Mouse (Mus musculus): ENCODE data around the gene Tubb4b. TPM values are rescaled to one million over a fixed set of nuclear protein-coding genes. Genes with fewer than 3 reads are reported as not detected.

Tubb4b gene
- 141 and 191 TPM in 2 replicates for polyA plus RNA-seq (2015; fragmentation: Nextera tagmentation; extraction: Ambion mirVana)

DNA sequence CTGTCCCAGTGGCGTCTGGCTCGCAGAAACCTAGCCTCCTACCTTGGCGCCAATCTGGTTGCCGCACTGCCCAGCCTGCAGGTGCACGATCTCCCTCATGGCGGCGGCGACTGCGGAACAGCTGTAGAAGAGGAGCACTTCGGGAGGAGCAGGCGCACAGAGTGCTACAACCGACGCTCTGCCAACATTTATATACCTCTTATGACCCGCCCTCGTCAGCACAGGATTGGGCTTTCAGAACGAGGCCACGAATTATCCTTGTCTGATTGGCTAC, at the start of gene Tubb4b:
Gene Tubb4b, minus strand, starts transcription at position 211 of the 274 bp plus-strand sequence.

DNA sequence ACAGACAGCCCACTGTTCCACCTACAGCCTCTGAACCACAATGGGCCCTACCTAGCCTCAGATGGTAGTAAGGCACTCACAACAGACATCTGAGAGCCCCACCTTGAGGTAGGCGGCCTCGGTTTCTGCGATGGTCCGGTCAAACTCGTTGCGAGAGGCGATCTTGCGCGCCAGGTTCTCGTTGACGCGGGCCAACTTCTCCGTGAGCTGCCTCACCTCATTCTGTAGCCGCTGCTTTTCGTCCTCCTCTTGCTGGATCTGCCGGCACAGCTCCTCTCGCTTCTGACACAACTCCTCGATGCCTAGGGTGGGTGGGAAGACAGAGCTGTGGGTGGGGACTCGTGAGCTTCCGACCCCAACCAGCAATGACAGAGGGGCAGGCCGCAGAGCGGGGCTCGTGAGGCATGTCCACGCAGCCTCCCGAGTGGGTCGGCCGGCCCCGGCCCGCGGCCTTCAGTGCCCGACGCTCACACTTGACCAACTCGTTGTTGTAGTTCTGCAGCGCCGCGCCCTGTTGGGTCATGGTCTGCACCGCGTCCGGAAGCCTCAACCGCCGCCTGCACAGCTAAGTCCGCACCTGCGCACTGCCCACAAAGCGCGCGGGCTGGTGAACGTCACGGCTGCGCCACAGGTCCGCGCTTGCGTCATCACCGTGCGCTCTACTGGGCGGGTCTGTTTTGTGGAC, 47.5 kb upstream of the Tubb4b start, which contains the start of the genes Ssna1 and Anapc2:
Gene Ssna1, minus strand, starts transcription at position 612 of the 685 bp plus-strand sequence.
Gene Anapc2, plus strand, starts transcription at position 652 of the 685 bp plus-strand sequence.

DNA sequence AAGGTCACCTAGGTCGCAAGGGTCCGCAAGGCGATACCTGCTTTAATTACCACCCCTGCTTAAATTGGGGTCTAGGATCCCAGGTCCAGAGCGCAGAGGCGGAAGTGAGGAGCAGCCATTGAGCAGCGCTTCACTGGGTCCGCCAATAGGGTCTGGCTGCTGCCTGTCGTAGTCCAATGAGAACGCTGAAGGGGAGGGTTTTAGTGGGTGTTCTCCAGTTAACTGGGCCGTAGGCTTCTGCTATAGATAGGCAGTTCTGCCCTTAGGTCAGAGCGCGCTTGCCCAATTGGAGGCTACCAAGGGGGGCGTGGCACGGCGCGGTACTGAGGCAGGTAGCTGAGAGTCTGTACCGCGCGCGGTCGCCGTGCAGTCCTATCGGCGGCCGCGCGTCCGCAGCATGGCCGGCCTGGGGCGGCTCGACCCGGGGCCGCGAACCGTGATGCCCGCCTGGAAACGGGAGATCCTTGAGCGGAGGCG, 37.8 kb upstream of the Tubb4b start, which contains the start of gene Tprn:
Gene Tprn, plus strand, starts transcription at position 328 of the 477 bp plus-strand sequence.

DNA sequence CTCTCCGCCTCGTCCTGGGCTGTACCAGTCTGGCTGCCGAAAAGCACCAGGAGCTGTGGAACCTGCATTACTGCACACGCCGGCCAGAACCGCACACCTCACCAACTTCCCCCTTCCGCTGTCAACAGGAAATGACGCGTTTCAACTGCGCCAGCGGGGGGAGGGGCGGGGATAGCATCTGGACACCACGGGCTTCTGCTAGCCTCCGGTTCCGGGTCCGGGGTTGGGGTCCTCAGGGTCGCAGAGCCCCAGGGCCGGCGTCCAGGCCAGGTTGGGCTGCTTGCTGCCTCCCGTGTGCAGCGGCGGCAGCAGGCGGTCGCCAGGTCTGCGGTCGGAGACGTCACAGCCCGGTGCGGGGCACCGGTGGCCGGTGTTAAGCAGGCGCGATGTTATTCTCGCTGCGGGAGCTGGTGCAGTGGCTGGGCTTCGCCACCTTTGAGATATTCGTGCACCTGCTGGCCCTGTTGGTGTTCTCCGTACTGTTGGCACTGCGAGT, 30.8 kb upstream of the Tubb4b start, which contains the start of gene Tmem203:
Gene Tmem203, plus strand, starts transcription at position 156 of the 496 bp plus-strand sequence.

DNA sequence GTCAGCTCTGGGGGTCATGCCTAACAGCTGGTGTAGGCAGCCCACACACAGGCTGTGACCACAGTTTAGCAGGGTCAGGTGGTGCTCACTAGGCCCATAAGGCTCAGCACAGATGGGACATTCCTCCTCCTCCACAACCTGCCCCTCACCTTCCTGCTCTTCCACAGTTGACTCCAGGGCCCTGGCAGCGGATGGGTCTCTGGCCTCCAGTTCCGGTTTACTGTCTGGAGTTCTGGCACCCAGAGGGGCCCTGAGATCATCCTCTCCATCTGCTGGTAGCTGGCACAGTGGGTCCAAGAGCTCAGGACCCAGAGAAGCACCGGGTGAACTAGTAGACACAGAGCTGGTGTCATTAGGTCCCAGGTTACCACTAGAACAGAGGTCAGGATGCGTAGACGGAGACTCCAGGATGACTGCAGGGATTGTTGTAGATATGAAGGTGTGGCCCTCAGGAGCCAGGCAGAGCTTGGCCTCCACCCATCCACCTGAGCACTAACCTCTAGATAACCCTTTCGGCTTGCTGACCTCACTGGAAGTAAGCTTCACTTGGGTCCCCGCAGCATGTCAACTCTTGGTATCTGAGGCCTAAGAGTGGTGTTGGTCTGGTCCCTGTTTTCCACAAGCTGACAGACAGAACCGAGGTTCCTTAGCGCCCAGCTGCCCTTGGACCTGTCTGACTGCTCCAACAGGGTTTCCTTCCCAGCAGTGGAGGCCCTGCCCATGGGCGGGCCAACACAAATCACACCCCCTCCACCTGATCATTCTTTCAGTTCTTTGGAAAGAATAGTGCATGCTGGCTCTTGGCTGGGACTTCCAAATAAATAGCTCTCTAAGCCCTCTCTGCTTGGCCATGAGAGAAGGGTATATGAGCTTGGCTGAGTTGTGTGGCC, 21.9 kb upstream of the Tubb4b start, which contains the start of gene AL732309.1:
Gene AL732309.1, minus strand, starts transcription at position 681 of the 890 bp plus-strand sequence.

DNA sequence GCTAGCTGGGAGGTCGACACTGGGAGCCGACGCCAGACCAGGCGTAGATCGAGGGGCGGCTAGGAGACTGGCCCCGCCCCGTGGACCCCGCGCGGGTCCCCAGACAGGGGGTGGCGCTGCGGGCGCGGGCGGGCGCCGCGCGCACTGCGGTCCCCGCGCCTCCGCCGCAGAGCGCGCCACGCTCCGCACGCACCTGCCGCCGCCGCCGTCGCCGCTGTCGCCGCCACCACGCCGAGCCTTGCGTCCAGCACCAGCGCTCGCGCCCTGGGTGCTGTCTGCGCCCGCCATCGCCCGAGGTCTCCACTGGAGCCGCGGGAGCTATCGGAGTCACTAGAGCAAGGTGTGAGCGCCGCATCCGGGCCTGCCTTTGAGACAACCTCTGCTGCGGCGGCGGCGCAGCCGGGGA, 17.6 kb upstream of the Tubb4b start, which contains the start of the genes Rnf208 and Cysrt1:
Gene Rnf208, plus strand, starts transcription at position 155 of the 406 bp plus-strand sequence.
Gene Cysrt1, minus strand, starts transcription at position 352 of the 406 bp plus-strand sequence.

DNA sequence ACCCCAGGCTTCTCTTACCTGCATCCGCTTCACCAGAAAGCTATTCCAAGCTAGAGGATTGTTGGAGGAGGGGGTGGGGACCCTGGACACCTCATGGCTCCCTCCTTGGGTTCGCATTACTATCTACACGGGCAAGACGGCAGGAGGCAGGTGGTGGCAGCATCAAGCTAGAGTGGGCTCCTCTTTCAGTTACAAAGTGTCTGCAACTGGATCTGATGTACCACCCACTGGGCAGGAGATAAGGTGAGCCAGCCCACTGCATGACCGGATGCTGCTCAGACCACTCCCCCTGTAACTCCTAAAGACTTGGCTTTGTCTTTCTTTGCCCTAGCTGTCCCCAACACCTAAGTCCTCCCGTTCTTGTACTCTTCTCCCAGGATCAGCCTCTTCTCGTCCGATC, 12.1 kb upstream of the Tubb4b start, which contains the start of gene Rnf224:
Gene Rnf224, minus strand, starts transcription at position 174 of the 400 bp plus-strand sequence.

DNA sequence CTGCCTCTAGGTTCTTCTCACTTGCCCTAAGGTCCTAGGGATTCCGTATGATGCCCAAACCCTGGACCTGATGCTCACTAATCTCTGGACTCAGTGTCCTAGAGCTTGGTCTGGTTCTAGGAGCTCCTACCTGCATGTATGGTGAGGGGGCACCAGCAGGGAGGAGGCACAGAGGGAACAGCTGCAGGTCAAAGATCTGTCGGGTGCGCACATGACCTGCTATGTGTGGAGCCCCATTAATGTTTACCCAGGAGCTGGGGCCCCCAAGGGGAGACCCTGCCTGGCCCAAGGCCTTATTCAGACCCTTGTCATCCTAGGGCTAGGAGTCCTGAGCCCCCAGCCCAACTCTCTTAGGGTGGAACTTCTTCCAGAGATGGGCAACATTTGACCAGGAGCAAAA, 9.5 kb upstream of the Tubb4b start, which contains the start of gene Slc34a3:
Gene Slc34a3, minus strand, starts transcription at position 315 of the 400 bp plus-strand sequence.

DNA sequence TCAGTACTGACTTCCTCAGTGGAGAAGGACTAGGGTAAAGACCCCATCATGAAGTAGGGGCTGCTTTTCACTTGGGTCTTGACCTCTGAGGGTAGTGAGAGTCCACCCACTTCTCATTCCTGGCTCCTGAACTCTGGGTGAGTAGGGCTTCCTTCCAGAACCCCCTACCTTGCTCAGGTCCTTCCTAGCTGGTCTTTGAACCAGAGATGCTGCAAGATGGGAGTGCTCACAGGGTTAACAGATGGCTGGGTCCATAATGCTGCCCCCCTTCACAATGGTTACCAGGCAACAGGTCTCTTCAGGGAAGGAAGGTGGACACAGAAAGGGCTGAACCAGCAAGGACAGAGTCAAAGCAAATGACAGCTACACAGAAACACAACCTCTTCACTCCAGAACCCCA, 6.1 kb downstream of the Tubb4b start, which contains the start of gene Fam166a:
Gene Fam166a, plus strand, starts transcription at position 301 of the 400 bp plus-strand sequence.

DNA sequence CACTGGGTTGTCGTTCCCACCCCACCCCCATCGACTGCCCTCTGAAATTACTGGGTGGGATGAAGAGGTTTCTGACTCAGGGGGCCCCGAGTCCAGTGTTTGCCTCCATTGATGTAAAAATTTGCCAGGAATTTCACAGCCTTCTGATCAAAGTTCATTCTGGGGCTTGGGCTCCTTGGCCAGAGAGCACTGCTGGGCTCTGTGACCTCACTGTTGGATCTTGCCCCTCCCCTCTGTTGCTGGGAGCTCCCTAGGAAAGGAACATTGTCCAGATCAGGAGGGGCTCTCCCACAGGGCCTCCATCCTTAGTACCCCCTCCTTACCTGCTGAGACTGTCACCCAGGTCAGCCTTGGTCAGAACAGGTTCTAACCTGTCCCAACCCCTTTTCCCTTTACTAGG, 10.1 kb downstream of the Tubb4b start, which contains the start of gene Stpg3:
Gene Stpg3, minus strand, starts transcription at position 194 of the 400 bp plus-strand sequence.

DNA sequence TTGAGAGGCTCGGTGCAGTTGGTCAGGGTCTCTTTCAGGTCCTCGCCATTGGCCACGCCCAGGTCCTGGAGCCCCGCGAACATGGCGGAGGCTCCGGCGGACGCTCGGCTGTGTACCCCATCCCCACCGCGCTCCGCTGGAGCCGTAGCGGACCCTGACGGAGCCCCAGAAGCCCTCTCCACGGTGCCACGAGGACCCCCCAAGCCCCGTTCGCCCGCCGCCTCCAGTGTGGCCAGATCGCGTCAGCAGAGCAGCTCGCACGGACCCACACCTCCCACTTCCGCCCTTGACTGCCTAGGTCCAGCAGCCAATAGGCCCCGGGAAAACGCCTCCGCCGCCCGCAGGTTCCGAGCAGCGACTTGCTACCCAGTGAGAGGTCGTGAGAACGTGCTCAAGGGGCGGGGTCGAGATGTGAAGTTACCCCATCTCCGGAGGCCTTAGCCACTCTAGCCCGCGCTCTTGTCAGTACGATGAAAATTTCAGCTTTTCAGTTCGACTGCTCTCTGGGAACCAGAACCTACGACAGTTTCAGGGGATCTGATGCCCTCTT, 13.3 kb downstream of the Tubb4b start, which contains the start of gene Nelfb:
Gene Nelfb, minus strand, starts transcription at position 369 of the 550 bp plus-strand sequence.

DNA sequence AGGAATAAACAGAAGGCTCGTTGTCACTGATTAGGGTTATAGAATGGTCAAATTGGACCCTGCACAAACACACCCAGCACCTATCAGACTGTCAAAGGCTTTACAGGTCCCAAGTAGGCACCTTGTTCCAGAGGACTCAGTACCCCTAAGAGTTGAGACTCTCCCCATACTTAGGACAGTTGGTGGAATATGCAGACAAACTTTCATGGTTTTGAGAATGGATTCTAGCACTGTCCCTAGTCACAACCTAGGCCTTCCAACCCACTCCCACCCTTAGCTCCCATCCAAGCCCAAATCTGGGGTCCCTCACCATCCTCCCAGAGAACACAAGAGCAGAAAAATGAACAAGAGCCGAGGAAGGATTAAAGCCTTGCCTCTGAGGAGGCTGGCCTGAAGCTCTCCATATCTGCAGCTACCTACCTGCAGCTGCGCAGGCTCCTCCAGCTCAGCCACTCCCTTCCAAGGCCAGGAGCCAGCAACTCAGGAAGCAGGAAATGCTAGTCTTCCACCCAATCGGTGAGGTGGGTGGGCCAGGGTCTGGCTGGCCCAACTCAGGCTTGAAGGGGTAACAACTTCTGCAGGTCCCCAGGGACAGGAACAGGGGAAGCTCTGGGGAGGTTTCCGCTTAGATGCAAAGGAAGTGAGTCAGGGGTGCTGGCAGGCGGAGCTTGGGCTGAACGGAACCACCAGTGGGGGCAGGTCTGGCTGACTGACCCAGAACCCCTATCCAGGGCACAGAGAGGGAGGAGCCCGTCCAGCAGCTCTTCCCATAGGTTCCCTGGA, 28.1 kb downstream of the Tubb4b start, which contains the start of gene Tor4a:
Gene Tor4a, minus strand, starts transcription at position 715 of the 783 bp plus-strand sequence.

DNA sequence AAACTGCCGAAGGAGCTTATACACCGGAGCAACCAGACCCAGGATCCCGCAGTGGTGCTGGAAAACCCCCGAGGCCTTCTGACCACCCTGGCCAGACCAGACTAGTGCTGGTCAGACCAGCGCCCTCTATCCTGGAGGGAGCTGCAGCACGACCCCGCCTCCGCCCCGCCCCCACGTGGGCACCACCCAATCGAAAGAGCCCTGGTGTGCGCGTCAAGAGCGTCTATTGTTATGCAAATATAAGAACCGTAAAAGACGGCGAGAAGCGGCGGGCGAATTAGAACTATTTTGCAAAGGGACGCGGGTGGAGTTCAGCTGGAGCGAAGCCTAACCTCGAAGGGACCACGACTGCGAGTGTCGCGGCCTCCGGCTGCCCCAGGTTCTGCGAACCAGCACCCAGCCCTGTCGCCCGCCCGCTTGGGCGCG, 44.0 kb downstream of the Tubb4b start, which contains the start of gene Nrarp:
Gene Nrarp, plus strand, starts transcription at position 281 of the 426 bp plus-strand sequence.

Other genes starting within 250 kb of the Tubb4b start
- gene Mrpl41, start 249.6 kb downstream of the Tubb4b start, polyA plus RNA-seq (2015; fragmentation: Nextera tagmentation; extraction: Ambion mirVana) = 125 and 128 TPM in 2 replicates
- 8.0 and 9.6 TPM in 2 replicates for gene Pnpla7, start 248.7 kb downstream of the Tubb4b start, polyA plus RNA-seq (2015; fragmentation: Nextera tagmentation; extraction: Ambion mirVana)
- 33.9 and 34.8 TPM in 2 replicates for gene Nsmf, start 170.3 kb downstream of the Tubb4b start, polyA plus RNA-seq (2015; fragmentation: Nextera tagmentation; extraction: Ambion mirVana)
- gene Entpd8, start 144.4 kb downstream of the Tubb4b start, polyA plus RNA-seq (2015; fragmentation: Nextera tagmentation; extraction: Ambion mirVana) = not detected in 2 replicates
- gene Noxa1, start 129.6 kb downstream of the Tubb4b start, polyA plus RNA-seq (2015; fragmentation: Nextera tagmentation; extraction: Ambion mirVana) = 0.17 TPM in 1 of 2 replicates, not detected in the other
- gene Nrarp, start 43.9 kb downstream of the Tubb4b start, polyA plus RNA-seq (2015; fragmentation: Nextera tagmentation; extraction: Ambion mirVana) = 9.5 and 13.8 TPM in 2 replicates
- gene Tor4a, start 27.8 kb downstream of the Tubb4b start, polyA plus RNA-seq (2015; fragmentation: Nextera tagmentation; extraction: Ambion mirVana) = 2.5 and 3.6 TPM in 2 replicates
- gene Nelfb, start 13.2 kb downstream of the Tubb4b start, polyA plus RNA-seq (2015; fragmentation: Nextera tagmentation; extraction: Ambion mirVana) = 42.2 and 43.2 TPM in 2 replicates
- not detected in 2 replicates for gene Stpg3, start 10.1 kb downstream of the Tubb4b start, polyA plus RNA-seq (2015; fragmentation: Nextera tagmentation; extraction: Ambion mirVana)
- 0.19 TPM in 1 of 2 replicates, not detected in the other for gene Fam166a, start 6.0 kb downstream of the Tubb4b start, polyA plus RNA-seq (2015; fragmentation: Nextera tagmentation; extraction: Ambion mirVana)
- not detected in 2 replicates for gene Slc34a3, start 9.7 kb upstream of the Tubb4b start, polyA plus RNA-seq (2015; fragmentation: Nextera tagmentation; extraction: Ambion mirVana)
- gene Rnf224, start 12.1 kb upstream of the Tubb4b start, polyA plus RNA-seq (2015; fragmentation: Nextera tagmentation; extraction: Ambion mirVana) = not detected in 2 replicates
- gene Rnf208, start 17.6 kb upstream of the Tubb4b start, polyA plus RNA-seq (2015; fragmentation: Nextera tagmentation; extraction: Ambion mirVana) = 0.50 and 1.5 TPM in 2 replicates
- 8.6 TPM in 1 of 2 replicates, not detected in the other for gene Cysrt1, start 17.8 kb upstream of the Tubb4b start, polyA plus RNA-seq (2015; fragmentation: Nextera tagmentation; extraction: Ambion mirVana)
- gene AL732309.1, start 22.2 kb upstream of the Tubb4b start, polyA plus RNA-seq (2015; fragmentation: Nextera tagmentation; extraction: Ambion mirVana) = 1.2 and 2.0 TPM in 2 replicates
- gene Tmem203, start 30.7 kb upstream of the Tubb4b start, polyA plus RNA-seq (2015; fragmentation: Nextera tagmentation; extraction: Ambion mirVana) = 27.2 and 29.6 TPM in 2 replicates
- 3.0 and 3.9 TPM in 2 replicates for gene Tprn, start 37.9 kb upstream of the Tubb4b start, polyA plus RNA-seq (2015; fragmentation: Nextera tagmentation; extraction: Ambion mirVana)
- 102 and 122 TPM in 2 replicates for gene Ssna1, start 47.7 kb upstream of the Tubb4b start, polyA plus RNA-seq (2015; fragmentation: Nextera tagmentation; extraction: Ambion mirVana)
- 51.7 and 54.8 TPM in 2 replicates for gene Anapc2, start 47.8 kb upstream of the Tubb4b start, polyA plus RNA-seq (2015; fragmentation: Nextera tagmentation; extraction: Ambion mirVana)
- not detected in 2 replicates for gene Tmem210, start 63.4 kb upstream of the Tubb4b start, polyA plus RNA-seq (2015; fragmentation: Nextera tagmentation; extraction: Ambion mirVana)
- 0.12 and 0.15 TPM in 2 replicates for gene Lrrc26, start 65.2 kb upstream of the Tubb4b start, polyA plus RNA-seq (2015; fragmentation: Nextera tagmentation; extraction: Ambion mirVana)
- gene Grin1, start 94.5 kb upstream of the Tubb4b start, polyA plus RNA-seq (2015; fragmentation: Nextera tagmentation; extraction: Ambion mirVana) = not detected in 2 replicates
- gene Man1b1, start 107.6 kb upstream of the Tubb4b start, polyA plus RNA-seq (2015; fragmentation: Nextera tagmentation; extraction: Ambion mirVana) = 29.6 and 33.0 TPM in 2 replicates
- gene Dpp7, start 131.7 kb upstream of the Tubb4b start, polyA plus RNA-seq (2015; fragmentation: Nextera tagmentation; extraction: Ambion mirVana) = 8.7 and 10.9 TPM in 2 replicates
- gene Uap1l1, start 141.0 kb upstream of the Tubb4b start, polyA plus RNA-seq (2015; fragmentation: Nextera tagmentation; extraction: Ambion mirVana) = 12.4 and 16.8 TPM in 2 replicates
- gene Sapcd2, start 147.6 kb upstream of the Tubb4b start, polyA plus RNA-seq (2015; fragmentation: Nextera tagmentation; extraction: Ambion mirVana) = 5.8 and 6.4 TPM in 2 replicates
- gene Entpd2, start 171.2 kb upstream of the Tubb4b start, polyA plus RNA-seq (2015; fragmentation: Nextera tagmentation; extraction: Ambion mirVana) = 30.8 and 32.7 TPM in 2 replicates
- gene Npdc1, start 174.6 kb upstream of the Tubb4b start, polyA plus RNA-seq (2015; fragmentation: Nextera tagmentation; extraction: Ambion mirVana) = 19.3 and 28.5 TPM in 2 replicates
- gene Fut7, start 198.6 kb upstream of the Tubb4b start, polyA plus RNA-seq (2015; fragmentation: Nextera tagmentation; extraction: Ambion mirVana) = 0.06 TPM in 1 of 2 replicates, not detected in the other
- gene Abca2, start 204.0 kb upstream of the Tubb4b start, polyA plus RNA-seq (2015; fragmentation: Nextera tagmentation; extraction: Ambion mirVana) = 1.2 and 1.6 TPM in 2 replicates
- gene Clic3, start 232.1 kb upstream of the Tubb4b start, polyA plus RNA-seq (2015; fragmentation: Nextera tagmentation; extraction: Ambion mirVana) = 1.0 and 6.2 TPM in 2 replicates
- gene Paxx, start 236.4 kb upstream of the Tubb4b start, polyA plus RNA-seq (2015; fragmentation: Nextera tagmentation; extraction: Ambion mirVana) = 56.6 and 62.1 TPM in 2 replicates
- gene Ptgds, start 245.3 kb upstream of the Tubb4b start, polyA plus RNA-seq (2015; fragmentation: Nextera tagmentation; extraction: Ambion mirVana) = 11.8 and 13.3 TPM in 2 replicates